Mouse (Mus musculus) urinary bladder, postnatal 36 days (tissue): Measurements from ENCODE around the gene Obscn.
"Not testable (repeated sequence)": the region's sequence is repeated elsewhere in the genome, so short reads cannot be mapped to it uniquely, and the experiment has no call there.

Experiments
- DNase-seq, 2 experiments: peaks; one replicate each; pipeline ENCODE4 v3.0.0; 2022; ENCODE audit warnings: low spot score in 2 of 2, mixed read lengths in 1 of 2

Obscn gene

DNA sequence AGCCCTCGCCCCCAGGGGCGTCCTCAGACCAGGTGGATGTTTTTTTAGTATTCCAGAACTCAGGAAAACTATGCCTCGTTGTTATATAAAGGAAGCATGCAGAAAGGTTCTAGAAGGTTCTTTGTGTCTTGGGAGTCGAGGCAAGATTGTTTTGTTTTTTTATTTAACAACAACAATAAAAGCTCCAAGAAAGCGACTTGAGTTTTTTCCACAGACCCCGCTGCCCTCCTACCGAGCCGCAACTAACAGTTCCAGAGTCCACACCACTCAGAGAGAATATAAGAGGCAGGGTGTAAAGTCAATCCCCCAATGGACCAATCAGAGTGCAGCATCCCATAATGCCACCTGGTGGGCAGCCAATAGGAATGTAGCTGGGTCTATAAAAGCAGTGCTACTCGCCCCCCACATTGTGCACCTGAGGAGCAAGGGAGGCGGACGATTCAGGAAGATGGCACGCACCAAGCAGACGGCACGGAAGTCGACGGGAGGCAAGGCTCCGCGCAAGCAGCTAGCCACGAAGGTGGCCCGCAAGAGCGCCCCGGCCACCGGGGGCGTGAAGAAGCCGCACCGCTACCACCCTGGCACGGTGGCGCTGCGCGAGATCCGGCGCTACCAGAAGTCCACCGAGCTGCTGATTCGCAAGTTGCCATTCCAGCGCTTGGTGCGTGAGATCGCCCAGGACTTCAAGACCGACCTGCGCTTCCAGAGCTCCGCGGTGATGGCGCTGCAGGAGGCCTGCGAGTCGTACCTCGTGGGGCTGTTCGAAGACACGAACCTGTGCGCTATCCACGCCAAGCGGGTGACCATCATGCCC is 174.6 kb downstream of the Obscn start:
- DNase-seq = no peak

DNA sequence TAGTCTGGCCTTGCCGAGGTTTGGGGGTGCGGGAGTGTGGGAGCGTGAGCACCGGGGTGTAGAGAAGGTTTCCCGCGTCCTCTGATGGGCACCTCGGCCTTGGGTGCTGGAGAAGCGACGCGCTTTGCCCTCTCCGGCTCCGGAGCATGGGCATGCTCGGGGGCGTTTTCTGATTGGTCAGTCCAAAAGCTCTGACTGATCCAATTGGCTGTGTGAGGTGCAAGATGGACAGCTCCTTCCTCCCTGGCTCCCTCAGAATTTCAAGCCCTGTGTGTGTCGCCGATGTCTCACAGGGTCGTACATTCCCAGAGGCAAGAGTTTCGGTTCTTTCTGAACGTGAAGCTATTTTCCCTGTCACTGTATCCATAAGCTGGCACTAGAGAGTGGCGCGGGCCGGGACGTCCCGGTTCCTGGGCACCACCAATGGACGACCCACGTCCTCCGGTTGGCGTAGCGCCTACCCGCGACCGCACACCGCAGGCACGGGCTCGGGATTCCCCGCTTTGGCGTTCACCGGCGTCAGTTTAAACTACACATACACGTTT is 176.2 kb downstream of the Obscn start:
- DNase-seq = peak; percentile 53 to 75

DNA sequence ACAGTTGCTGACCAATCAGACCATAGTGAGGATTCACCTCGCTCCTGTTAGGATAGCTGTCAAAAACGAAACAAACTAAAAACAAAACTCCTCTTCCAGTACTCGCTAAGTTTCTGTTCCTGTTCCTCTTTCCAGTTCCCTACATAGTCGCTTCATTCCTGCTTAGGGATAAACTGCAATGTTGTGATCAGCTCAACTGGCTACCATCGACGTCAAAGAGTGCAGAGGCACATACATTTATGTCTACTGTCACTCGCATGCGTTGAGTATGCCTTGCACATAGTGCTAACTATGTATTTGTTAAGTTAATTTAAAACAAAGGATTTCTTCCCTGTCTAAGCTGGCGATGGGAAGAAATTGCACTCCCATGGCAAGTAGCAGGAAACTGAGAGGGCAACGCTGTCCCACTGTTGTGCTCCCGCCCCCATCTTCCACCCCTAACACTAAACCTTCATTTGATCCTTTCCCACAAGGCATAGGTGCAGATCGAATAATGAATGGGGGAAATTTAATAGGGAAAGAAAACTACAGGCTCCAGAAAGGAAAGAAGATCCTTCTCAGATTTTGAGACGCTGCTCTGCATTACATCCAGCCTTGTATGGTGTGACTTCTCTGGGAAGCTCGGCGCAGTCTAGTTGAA is 176.9 kb downstream of the Obscn start:
- DNase-seq = no peak

DNA sequence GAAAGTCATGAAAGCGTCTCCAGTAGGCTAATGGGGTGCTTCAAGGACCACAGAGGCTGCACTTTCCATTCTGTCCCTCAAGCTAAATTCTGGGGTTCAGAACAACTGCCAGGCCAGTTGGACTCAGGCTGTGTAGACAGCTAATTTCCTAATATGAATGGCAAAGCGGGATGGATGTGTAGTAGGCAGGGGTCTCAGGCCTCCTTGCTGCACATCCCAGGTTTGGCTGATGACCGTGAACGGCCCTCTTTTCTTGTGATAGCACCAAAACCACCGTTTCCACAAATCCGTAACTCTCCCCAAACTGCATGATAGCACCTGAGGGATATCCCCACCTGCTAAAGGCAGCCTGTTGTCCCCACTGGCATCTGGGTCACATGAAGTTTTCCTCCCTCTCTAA is 177.7 kb downstream of the Obscn start:
- DNase-seq = no peak

DNA sequence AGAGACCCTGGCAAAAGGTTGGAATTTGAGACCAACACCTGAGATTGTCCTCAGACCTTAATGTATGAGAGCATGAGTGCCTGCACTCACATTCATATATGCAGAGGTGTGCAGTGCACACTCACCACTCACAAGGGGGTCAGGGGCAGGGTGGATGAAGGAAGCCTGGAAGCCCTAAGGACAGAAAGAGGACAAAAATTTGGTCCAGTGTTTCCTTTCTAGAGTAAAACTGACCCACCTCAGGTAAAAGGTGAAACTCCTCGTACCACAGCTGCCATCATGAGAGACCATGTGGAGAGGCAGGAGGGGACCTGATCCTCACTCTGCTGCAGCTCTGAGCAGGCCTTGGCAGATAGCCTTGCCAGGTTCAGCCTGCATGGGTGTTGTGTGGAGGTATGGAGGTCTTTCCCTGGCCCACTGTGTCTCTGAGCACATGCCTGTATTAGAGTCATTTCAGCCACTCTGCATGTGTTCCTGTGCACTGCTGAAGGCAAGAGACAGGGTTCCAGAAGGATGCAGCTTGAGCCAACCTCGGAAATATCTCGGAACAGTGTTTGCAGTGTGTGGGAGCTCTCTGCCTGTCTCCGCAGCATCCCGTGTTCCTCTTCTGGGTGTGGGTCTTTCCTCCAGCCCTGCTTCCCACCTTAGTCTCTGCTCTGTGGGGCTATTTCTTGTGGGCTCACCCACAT is 178.8 kb downstream of the Obscn start:
- no peak for DNase-seq

DNA sequence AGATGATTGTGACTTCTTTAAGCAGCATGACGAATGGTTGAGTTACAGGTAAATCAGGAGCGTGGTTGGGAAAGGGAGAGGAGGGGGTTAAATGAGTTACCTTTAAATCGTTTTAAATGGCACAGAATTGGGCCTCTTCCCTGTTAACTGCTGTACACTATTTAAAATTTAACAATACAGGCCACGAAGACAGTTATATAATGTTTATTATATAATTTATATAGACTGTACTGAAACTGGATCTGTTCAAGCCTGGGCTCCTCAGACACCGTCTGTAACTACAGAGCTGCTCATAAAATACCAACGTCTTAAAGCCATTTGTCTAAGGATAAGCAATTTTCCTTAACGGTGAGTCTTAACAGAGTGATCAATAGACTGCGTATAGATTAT is 180.3 kb downstream of the Obscn start:
- no peak for DNase-seq

DNA sequence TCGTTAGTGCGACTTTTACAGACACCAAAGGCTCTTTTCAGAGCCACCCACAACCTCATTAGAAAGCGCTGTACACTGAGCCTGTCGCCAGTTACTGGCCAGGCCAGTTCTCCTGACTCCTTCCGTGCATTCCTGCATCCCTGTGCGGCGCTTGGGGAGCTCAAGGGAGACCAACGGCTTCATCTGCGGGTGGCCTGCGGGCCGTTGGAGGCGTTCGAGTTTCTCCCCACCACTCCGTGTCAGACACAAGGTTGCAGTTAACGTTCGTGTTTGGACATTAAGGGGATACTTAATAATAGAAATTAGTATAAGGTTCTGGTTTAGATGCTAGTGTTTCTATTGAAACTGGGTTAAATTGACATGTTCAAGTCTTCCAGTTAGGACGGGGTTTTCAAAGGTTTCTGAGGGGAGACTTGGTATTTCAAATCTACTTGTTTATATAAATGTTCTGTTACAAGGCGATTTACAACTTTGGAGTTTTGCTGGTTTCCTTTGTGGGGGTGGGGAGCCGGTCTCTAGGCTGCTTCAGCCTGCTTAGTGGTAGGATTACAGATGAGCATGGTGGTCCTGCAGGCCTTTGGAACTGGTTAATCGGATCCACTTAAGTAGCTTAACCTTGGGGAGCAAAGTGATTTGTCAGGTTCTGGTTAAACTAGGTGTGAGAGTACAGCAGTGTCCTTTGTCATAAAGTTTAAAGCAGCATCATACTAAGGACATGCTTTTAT is 180.9 kb downstream of the Obscn start:
- no peak for DNase-seq

DNA sequence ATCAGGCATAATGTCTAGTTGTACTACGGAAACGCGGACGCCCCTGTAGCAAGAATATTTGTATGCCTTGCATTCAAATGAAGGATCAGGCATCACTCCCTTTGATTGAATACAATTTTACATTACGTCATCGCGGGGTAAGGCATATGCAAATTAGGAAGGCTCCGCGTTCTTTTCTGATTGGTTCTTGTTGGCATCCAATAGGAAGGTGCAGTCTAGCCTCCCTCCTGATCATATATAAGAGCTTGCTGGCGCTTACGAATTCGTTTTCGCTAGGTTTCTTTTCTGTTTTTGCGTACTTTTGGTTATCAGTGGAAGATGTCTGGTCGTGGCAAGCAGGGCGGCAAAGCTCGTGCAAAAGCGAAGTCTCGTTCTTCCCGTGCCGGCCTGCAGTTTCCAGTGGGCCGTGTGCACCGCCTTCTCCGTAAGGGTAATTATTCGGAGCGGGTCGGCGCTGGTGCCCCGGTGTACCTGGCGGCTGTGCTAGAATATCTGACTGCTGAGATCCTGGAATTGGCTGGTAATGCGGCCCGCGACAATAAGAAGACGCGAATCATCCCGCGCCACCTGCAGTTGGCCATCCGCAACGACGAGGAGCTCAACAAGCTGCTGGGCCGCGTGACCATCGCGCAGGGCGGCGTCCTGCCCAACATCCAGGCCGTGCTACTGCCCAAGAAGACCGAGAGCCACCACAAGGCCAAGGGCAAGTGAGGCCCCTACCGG is 181.6 kb downstream of the Obscn start, which contains the start of the genes Hist3h2a and Trim17:
Hist3h2a (plus strand) TSS at position 266 of the 723 bp plus-strand sequence.
Trim17 (plus strand) TSS at position 266 of the 723 bp plus-strand sequence.
- DNase-seq = peak; percentile 76 to 84

DNA sequence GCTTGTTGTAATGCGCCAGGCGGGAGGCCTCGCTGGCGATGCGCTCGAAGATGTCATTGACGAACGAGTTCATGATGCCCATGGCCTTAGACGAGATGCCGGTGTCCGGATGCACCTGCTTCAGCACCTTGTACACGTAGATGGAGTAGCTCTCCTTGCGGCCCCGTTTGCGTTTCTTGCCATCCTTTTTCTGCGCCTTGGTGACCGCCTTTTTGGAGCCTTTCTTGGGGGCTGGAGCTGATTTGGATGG is 182.1 kb downstream of the Obscn start:
- DNase-seq = not testable (repeated sequence)

DNA sequence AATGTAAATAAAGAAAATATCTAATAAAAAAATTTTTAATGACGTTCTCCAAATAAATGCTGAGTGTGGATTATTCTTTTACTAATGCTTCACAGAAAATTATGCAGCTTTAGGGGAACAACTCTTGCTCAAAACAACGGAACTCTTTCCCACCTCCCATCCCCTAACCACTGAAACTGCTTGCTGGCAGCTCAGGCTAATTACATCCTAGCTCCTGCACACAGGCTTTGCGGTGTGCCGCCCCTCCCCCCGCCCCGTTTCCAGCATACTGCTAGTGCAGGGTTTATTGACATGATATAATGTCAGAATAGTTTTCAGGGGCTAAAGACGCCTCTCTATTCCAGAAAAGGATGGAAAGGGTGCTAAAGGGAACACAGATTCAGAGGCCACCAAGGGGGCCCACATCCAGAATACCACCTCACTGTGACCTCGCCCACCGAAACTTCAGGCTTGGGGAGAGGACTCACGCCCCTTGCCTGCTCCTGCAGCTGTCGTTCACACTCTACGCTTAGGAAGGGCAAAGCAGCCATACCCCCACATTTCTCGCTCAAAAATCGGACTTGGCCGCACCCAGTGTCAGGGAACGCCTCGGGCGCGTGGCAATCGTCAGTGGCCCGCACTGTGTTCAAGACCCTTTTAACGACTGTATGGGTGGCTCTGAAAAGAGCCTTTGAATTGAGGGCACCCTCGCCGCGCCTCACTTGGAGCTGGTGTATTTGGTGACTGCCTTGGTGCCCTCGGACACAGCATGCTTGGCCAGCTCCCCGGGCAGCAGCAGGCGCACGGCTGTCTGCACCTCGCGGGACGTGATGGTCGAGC is 182.6 kb downstream of the Obscn start:
- no peak for DNase-seq

DNA sequence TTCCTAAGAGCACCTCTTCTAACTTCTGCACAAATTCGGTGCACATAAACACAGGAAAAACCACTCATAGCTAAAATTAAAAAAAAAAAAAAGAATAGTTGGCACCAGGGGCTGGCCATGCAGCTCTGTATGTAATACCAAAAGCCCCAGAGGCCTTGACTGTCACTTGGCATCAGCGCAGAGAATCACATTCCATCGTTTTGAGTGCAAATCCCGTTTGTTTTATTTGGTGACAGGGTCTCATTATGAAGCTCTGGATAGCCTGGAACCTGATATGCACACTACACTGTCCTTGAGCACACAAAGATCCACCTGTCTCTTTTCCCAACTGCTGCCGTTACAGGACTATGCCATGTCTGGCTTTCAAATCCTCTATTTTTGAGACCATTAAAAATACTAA is 185.0 kb downstream of the Obscn start:
- no peak for DNase-seq

DNA sequence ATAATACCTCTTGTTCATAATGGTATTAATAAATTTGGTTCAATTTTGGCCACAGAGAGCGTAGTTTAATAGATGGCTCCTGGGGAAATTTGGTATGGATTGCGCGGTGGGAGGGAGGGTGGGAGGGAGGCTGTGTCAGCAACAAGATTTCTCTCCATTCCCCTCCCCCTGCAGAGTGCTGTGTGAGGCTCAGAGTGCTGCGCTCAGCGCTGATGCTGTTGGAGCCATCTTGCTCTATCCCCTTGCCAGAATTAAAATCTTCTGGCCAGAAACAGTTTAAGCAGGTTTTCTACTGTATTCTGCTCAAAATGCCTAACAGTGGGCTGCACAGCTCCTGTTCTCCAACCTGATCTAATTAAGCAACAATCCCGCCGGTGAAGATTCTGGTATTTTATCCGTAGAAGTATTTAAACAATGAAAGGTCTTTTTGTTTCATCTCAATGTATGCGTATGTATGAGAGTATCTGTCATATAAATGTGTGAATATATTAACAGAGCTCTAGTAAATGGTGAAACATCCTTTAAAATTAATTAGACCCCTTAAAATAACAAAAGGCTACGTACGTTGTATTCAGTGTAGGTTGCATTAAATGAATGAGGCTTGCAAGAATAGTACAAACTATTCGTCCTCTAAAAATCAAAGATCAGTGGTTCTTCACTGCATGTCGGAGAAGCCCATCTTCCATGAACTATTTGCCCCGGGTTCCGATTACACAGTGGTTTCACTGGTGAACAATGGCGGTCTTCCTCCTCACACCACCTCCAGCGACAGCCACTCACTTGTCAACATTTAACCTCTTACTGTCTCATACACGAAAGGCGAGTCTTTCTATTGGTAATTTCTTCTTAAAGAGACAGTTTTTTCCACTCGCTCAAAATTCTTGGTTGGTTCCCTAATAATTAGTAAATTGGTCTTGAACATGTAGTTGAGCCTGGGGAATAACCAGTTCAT is 186.4 kb downstream of the Obscn start:
- DNase-seq = no peak

DNA sequence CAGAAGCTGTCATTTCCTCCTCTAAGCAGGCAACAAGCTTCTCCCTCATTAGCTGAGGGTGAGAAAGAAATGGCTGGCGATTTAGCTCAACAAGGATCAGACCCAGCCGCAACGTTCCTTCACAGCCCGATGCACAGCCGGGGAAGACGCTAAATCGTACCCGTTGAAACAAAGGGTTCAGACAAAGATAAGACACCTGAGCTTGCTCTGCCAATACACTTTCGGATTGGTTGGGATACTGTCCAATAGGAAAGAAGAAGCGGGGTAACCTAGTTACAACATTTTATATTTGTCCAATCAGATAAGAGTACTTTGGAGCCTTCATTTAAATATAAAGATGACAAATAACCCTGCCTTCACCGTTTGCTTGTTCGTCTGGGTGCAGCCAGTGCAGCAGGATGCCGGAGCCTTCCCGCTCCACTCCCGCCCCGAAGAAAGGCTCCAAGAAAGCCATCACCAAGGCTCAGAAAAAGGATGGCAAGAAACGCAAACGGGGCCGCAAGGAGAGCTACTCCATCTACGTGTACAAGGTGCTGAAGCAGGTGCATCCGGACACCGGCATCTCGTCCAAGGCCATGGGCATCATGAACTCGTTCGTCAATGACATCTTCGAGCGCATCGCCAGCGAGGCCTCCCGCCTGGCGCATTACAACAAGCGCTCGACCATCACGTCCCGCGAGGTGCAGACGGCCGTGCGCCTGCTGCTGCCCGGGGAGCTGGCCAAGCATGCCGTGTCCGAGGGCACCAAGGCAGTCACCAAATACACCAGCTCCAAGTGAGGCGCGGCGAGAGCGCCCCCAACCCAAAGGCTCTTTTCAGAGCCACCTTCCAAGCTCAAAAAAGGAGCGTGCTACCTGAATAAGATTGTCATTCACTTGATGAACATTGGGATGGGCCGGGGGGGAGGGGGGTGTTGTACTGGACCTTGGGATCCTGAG is 187.4 kb downstream of the Obscn start, which contains the start of gene Hist3h2ba:
Hist3h2ba (plus strand) TSS at position 379 of the 938 bp plus-strand sequence.
- peak in 1 of 2 experiments; percentile 29 for DNase-seq

DNA sequence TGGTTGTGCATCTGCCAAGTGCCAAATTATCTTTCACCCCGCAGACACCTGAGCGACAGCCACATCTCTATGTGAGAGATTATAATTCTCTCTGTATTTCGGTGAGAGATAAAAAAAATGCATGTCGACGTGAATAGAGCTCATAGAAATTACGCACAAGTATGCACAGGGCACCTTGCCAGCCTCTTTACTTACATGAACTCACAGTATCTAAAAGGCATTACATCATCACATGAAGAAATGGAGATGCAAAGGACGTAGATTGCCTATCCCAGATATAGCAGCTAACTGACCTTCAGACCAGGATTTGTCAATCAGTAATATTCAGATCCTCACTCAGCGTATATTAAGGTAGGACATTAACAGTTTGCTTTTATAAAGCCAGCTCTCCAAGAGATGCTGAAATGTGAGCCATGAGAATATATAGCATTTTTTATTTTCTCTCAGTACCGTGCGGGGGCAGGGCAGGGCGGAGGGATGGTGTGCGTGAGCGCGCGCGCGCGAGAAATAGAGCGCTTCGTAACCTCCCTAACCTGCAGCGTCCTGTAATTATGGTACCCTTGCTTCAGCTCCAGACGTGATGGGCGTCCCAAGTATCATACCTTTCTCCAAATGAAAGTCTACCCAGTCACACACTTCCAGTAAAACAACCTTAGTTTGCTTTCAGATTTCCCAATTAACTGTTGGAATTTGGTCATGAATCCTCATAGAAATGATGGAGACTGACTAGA is 188.2 kb downstream of the Obscn start:
- no peak for DNase-seq

DNA sequence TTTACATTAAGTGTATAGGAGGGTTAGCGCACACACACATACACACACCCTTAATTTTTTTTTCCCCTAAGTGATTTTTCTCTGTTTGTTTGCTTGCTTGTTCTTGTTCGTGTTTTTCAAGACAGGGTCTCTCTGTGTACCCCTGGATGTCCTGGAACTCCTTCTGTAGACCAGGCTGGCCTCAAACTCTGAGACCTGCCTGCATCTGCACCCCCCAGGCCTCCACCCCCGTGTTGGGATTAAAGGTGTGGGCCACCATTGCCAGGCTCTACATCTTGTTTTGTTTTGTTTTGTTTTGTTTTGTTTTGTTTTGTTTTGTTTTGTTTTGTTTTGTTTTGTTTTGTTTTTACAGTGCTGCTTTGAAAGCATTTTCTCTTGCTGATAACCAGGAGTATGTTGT is 188.9 kb downstream of the Obscn start:
- no peak for DNase-seq
